Comparison of ENCODE assay signal across 22 mouse cellular contexts in genomic region chr10:43430606-43431005, GRCm38 (mm10). TPM values are rescaled to one million over a fixed set of nuclear protein-coding genes. Genes with fewer than 3 reads are reported as not detected.
DNase-seq lines count a peak whose midpoint lies in the region; ATAC-seq lines count a peak whose summit lies in the region.
"Had no signal": no experiment of that assay in that cellular context is flagged by ENCODE, and none has a peak within 500 bp of the region (broad histone marks: within the 10 kb centered on the region; RNA-seq: fewer than 3 reads in every experiment).

No protein-coding gene starts in this region.

- H3K4me2 ChIP-seq in kidney, embryonic 15.5 days: no peak overlapping the region
- H3K4me2 ChIP-seq: forebrain, embryonic 13.5 days; heart, embryonic 15.5 days; midbrain, embryonic 13.5 days had no signal

- no peak for ATAC-seq in kidney, embryonic 15.5 days (replicated peaks; ENCODE audit: low FRiP score)
- ATAC-seq: activated CD4-positive, CD25-positive, alpha-beta regulatory T cell, adult 4 months; forebrain, embryonic 13.5 days; intestine, embryonic 16.5 days; midbrain, embryonic 13.5 days had no signal

- H3K36me3 ChIP-seq in kidney, embryonic 15.5 days: peaks cover 11% of the 10 kb centered on the region
- H3K36me3 ChIP-seq: G1E; heart, embryonic 10.5 days; heart, embryonic 15.5 days had no signal

- peaks cover 3% of the 10 kb centered on the region; the same call in 1 of the 2 replicates for H3K4me1 ChIP-seq in kidney, embryonic 15.5 days
- H3K4me1 ChIP-seq: midbrain, embryonic 13.5 days had no signal

- intact Hi-C loops in left cerebral cortex, postnatal 36 days (cut with DNase I): no loop called here

- 88% methylated on average over 5 of the region's 5 CpGs for WGBS in kidney, embryonic 15.5 days

- H3K27ac ChIP-seq in kidney, embryonic 15.5 days: no peak overlapping the region
- H3K27ac ChIP-seq: forebrain, embryonic 13.5 days; heart, embryonic 10.5 days; heart, embryonic 15.5 days; midbrain, embryonic 13.5 days had no signal

- no peaks in the 10 kb centered on the region for H3K27me3 ChIP-seq in kidney, embryonic 15.5 days
- H3K27me3 ChIP-seq: forebrain, embryonic 13.5 days; heart, embryonic 15.5 days; megakaryocyte, embryonic 14.5 days; midbrain, embryonic 13.5 days had no signal

- peak; percentile 12 for DNase-seq in adrenal gland, postnatal 10 days
- DNase-seq in adrenal gland, adult (ENCODE audit: inconsistent age in 2 of 2, low spot score in 1 of 2): no peak
- DNase-seq in kidney, adult 9 months: peak; percentile 23
- DNase-seq in 3T3-L1 (ENCODE audit: low read depth, low spot score) (peak; percentile 16), adipocyte (ENCODE audit: low spot score) (peak; percentile 30)
- no peak for DNase-seq in left cerebral cortex, postnatal 36 days (ENCODE audit: low spot score in 2 of 2)
- DNase-seq: cerebellum, adult 2 months; cerebellum, postnatal 36 days; gastrocnemius, postnatal 14 days; heart, adult 11 months; liver; lung, postnatal 4 days; thymus, postnatal 4 days had no signal

- no peaks in the 10 kb centered on the region; the same call in 1 of the 2 replicates for H3K9me3 ChIP-seq in kidney, embryonic 15.5 days (replicated peaks)
- H3K9me3 ChIP-seq: forebrain, embryonic 13.5 days; G1E; heart, embryonic 10.5 days; heart, embryonic 15.5 days had no signal

- no peak overlapping the region for H3K4me3 ChIP-seq in kidney, embryonic 15.5 days (replicated peaks)
- H3K4me3 ChIP-seq: forebrain, embryonic 13.5 days; heart, embryonic 10.5 days; heart, embryonic 15.5 days; megakaryocyte, embryonic 14.5 days; midbrain, embryonic 13.5 days had no signal

- H3K9ac ChIP-seq in kidney, embryonic 15.5 days: no peak overlapping the region
- H3K9ac ChIP-seq: forebrain, embryonic 13.5 days; heart, embryonic 15.5 days; midbrain, embryonic 13.5 days had no signal

RNA-seq across cellular contexts. Expression of gene Bend3, which starts 48.0 kb away (rescaled TPM):
- total RNA-seq in adrenal gland, postnatal 10 days (2021): 1 to 10 TPM; 7.8 to 10.0 TPM
- polyA plus RNA-seq in kidney, embryonic 15.5 days (2015; fragmentation: Nextera tagmentation; extraction: Ambion mirVana): 6.6 and 7.4 TPM in 2 replicates
- total RNA-seq in left cerebral cortex, postnatal 36 days (2021): 1 to 10 TPM; 5.5 to 5.9 TPM

Comparison
In these comparisons a context has a peak if more than half of its experiments do, and no peak if none do; other contexts are left out.
1. DNase-seq: peak in adrenal gland, postnatal 10 days (single experiment), kidney, adult 9 months (single experiment), 3T3-L1 (single experiment) and adipocyte (single experiment); none in adrenal gland, adult (0 of 2) and left cerebral cortex, postnatal 36 days (0 of 2).